Mouse (Mus musculus) cerebellum, adult 2 months (tissue): ENCODE data around the gene Crat. TPM values are rescaled to one million over a fixed set of nuclear protein-coding genes. Genes with fewer than 3 reads are reported as not detected.
A peak's percentile ranks its signal among the peaks of the same experiment; 100 is the strongest.

Experiments
- DNase-seq, 2 experiments: peaks; one replicate each; pipeline ENCODE4 v3.0.0; 2021
- H3K27ac ChIP-seq: fragments of 200-500 bp; 2 replicates; pipeline ENCODE4 v1.5.1; 2012; ENCODE audit warnings: low read length, control low read depth, inconsistent platforms; ENCODE audit not compliant: insufficient read depth
- H3K27me3 ChIP-seq: fragments of 200-500 bp; 2 replicates; pipeline ENCODE4 v1.6.1; 2012; ENCODE audit warnings: inconsistent platforms, mild to moderate bottlenecking, low read length, moderate library complexity; ENCODE audit not compliant: control insufficient read depth, insufficient read depth
- H3K4me1 ChIP-seq: fragments of 200-500 bp; 2 replicates; pipeline ENCODE4 v1.6.1; 2011; ENCODE audit warnings: low read length; ENCODE audit not compliant: control insufficient read depth, insufficient read depth
- H3K4me3 ChIP-seq: fragments of 200-500 bp; replicated peaks from 2 replicates; pipeline ENCODE3; 2011; ENCODE audit warnings: mild to moderate bottlenecking, low read depth, low read length, control low read depth; ENCODE audit not compliant: insufficient read depth
- CTCF ChIP-seq: fragments of 200-500 bp; IDR thresholded peaks from 2 replicates; pipeline ENCODE4 v1.5.1; 2011; ENCODE audit warnings: low read depth, mild to moderate bottlenecking, control low read depth, low read length, moderate library complexity, borderline replicate concordance; ENCODE audit not compliant: insufficient read depth
- POLR2A ChIP-seq: fragments of 200-500 bp; IDR thresholded peaks from 2 replicates; pipeline ENCODE4 v1.6.1; 2011; ENCODE audit warnings: low read length, control low read depth, borderline replicate concordance; ENCODE audit not compliant: insufficient read depth
- WGBS: fragments of 180-500 bp; shearing (Covaris S2); methylation state at CpG from one replicate; pipeline ENCODE4 v1.1.7; 2018; 5-methylcytosine and 5-hydroxymethylcytosine counted together
- polyA plus RNA-seq: library from polyadenylated mRNA; depleted of rRNA; stranded (reverse); fragments of >200 nt; gene quantifications from 2 replicates; pipeline ENCODE4 v1.2.3, GENCODE M21; 2012

Gene Crat
- polyA plus RNA-seq, 1 experiment: 50.9 TPM

GRCm38 (mm10) chr2:30375893-30376292 is 39.7 kb downstream of the Crat start:
- Histone ChIP-seq H3K4me3 (no peak overlapping the region), H3K27ac (no peak overlapping the region), H3K4me1 (no peaks in the 10 kb centered on the region), H3K27me3 (no peaks in the 10 kb centered on the region)
- 90% methylated on average over 10 of the region's 10 CpGs for WGBS
- DNase-seq: no peak
- TF ChIP-seq CTCF: no peak

DNA sequence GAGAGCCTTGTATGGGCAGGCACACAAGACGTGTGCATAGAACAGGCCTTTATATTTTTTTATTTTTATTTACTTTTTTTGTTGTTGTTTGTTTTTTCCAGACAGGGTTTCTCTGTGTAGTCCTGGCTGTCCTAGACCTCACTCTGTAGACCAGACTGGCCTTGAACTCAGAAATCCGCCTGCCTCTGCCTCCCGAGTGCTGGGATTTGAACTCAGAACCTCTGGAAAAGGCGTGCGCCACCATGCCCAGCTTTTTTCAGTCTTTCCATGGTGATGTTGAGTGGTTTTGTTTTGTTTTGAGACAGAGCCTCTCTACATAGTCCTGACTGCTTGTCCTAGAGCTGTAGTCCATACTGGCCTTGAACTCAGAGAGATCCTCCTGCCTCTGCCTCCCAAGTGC is 42.9 kb downstream of the Crat start:
- no peak for DNase-seq
- Histone ChIP-seq H3K27ac (no peak overlapping the region), H3K4me3 (no peak overlapping the region), H3K4me1 (no peaks in the 10 kb centered on the region), H3K27me3 (no peaks in the 10 kb centered on the region)
- TF ChIP-seq POLR2A (no peak), CTCF (no peak)
- WGBS: 97% methylated on average over 5 of the region's 5 CpGs

DNA sequence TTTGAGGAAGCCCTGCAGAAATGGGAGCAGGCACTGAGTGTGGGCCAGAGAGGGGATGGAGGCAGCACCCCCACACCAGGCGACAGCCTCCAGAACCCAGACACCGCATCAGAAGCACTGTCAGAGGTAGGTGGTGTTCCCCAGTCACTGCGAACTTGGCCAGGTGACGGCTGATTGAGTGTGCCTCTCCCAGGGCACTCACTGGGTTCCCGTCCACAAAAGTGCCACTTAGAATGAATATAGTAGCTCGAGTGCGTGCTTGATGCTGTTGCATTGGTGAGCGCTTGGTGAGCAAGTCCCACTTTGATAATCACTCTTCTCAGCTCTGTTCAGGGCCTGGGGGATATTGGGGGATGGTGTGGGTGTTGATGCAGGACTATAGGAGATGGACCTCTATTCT is 44.1 kb downstream of the Crat start:
- Histone ChIP-seq H3K27ac (no peak overlapping the region), H3K4me1 (peaks cover 3% of the 10 kb centered on the region), H3K27me3 (no peaks in the 10 kb centered on the region), H3K4me3 (no peak overlapping the region)
- WGBS: 97% methylated on average over 8 of the region's 8 CpGs
- TF ChIP-seq POLR2A: no peak
- no peak for TF ChIP-seq CTCF
- no peak for DNase-seq

GRCm38 (mm10) chr2:30366203-30366602 is 49.4 kb downstream of the Crat start:
- no peak for DNase-seq
- Histone ChIP-seq H3K27ac (no peak overlapping the region; the same call in 1 of the 2 replicates), H3K27me3 (no peaks in the 10 kb centered on the region), H3K4me1 (peaks cover 16% of the 10 kb centered on the region), H3K4me3 (no peak overlapping the region)
- no peak for TF ChIP-seq CTCF
- no peak for TF ChIP-seq POLR2A
- WGBS: 6% methylated on average over 5 of the region's 5 CpGs

- WGBS: 69% methylated on average over 2 of the region's 2 CpGs
- TF ChIP-seq POLR2A (no peak), CTCF (no peak)
- Histone ChIP-seq H3K4me1 (peaks cover 16% of the 10 kb centered on the region), H3K27me3 (no peaks in the 10 kb centered on the region), H3K4me3 (peak overlapping the region; percentile 78), H3K27ac (no peak overlapping the region)
- no peak for DNase-seq
Measured at GRCm38 (mm10) chr2:30365281-30366069, 50.1 kb downstream of the Crat start.

DNA sequence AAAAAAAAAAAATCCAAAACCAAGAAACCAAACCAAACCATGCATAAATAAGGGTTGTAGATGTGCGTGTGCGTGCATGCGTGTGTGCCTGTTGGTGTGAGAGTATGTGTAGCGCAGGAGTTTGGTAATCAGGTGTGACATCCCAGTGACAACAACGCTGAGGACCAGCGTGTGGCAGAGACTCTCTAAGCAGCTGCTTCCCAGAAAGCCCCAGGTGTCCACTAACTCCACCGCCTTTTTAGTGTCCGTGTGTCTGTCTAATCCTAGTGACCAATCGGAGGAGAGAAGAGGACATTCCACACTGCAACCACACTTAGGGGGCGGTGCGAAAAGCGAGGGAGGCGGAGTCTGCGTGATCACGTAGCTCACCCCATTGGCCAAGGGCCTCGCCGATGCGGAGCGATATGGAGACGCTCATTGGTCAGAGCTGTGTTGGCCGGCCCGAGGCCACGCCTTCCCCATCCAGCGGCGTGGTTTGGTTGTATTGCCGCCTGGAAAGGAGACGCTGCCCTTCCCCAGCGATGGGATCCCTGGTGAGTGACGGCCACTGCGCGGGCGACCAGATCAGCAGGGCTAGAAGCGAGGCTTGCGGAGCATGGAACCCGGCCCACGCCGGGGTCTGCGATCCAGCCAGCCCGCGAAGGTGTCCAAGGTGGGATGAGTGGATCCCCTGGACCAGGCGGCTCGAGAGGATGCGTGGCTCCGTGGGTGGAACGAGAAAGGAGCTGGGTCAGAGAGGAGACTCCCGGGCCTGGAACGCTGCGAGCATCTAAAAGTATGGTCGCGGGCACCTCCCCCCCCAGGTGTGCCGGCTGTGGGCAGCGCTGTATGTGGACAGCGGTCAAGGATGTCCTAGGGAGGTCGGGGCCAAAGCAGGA is 51.6 kb downstream of the Crat start, which contains the start of gene Miga2:
Gene Miga2 (plus strand): TSS at position 461 of the 878 bp plus-strand sequence.
- TF ChIP-seq CTCF: no peak
- peak; percentile 72 for TF ChIP-seq POLR2A
- Histone ChIP-seq H3K4me3 (peak within 1 kb of the TSS; percentile 96), H3K4me1 (peaks cover 16% of the 10 kb centered on the region), H3K27ac (peak within 1 kb of the TSS; percentile 38), H3K27me3 (no peaks in the 10 kb centered on the region)
- whole genome bisulfite sequencing: under 1% methylated on average over 54 of the region's 54 CpGs
- DNase-seq: peak; percentile 99 to 100

GRCm38 (mm10) chr2:30362865-30363264 is 52.7 kb downstream of the Crat start:
- no peak overlapping the region for H3K27ac ChIP-seq
- no peaks in the 10 kb centered on the region for H3K27me3 ChIP-seq
- TF ChIP-seq POLR2A (no peak), CTCF (no peak)
- no peak overlapping the region for H3K4me3 ChIP-seq
- peaks cover 18% of the 10 kb centered on the region for H3K4me1 ChIP-seq
- 73% methylated on average over 5 of the region's 5 CpGs for WGBS
- no peak for DNase-seq

DNA sequence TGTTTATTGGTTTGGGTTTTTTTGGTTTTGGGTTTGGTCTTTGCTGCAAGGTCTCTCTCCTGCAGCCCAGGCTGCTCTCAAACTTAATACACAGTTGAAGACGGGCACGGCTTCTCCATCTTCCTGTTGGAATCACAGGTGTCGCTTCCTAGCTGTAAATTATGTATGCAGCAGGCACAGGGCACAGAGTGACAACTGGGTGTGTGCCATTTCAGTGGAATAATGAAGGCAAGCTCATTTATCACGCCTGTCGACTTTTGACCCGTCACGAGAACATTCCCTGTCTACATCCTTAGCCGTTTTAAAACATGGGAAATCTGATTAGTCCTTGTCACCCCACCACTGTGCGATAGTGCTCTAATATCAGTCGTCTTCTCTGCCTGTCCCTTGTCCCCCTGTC is 55.0 kb downstream of the Crat start:
- Histone ChIP-seq H3K27me3 (no peaks in the 10 kb centered on the region), H3K4me3 (no peak overlapping the region), H3K4me1 (peaks cover 30% of the 10 kb centered on the region), H3K27ac (no peak overlapping the region)
- WGBS: 66% methylated on average over 10 of the region's 10 CpGs
- DNase-seq: no peak
- TF ChIP-seq CTCF (no peak), POLR2A (no peak)
